Mouse (Mus musculus) retina, adult 2 months (tissue): ENCODE measurements around the gene Celf2.

Experiments
- DNase-seq: peaks from one replicate; pipeline ENCODE4 v3.0.0-alpha.2; 2012; ENCODE audit warnings: low read depth, low spot score

Gene Celf2

GRCm38 (mm10) chr2:6704342-6704741, 805.0 kb downstream of the Celf2 start:
- no peak for DNase-seq

- DNase-seq: no peak
Measured at GRCm38 (mm10) chr2:6696326-6696725, 813.0 kb downstream of the Celf2 start.

- no peak for DNase-seq
Measured at GRCm38 (mm10) chr2:6695353-6695951, 813.9 kb downstream of the Celf2 start.

- DNase-seq: no peak
Measured at GRCm38 (mm10) chr2:6689689-6690088, 819.7 kb downstream of the Celf2 start.

GRCm38 (mm10) chr2:6678231-6678630, 831.1 kb downstream of the Celf2 start:
- no peak for DNase-seq

- DNase-seq: no peak
Measured at GRCm38 (mm10) chr2:6677457-6677856, 831.9 kb downstream of the Celf2 start.

GRCm38 (mm10) chr2:6674401-6674800, 835.0 kb downstream of the Celf2 start:
- DNase-seq: no peak

GRCm38 (mm10) chr2:6673418-6673817, 835.9 kb downstream of the Celf2 start:
- no peak for DNase-seq

GRCm38 (mm10) chr2:6667611-6668010, 841.8 kb downstream of the Celf2 start:
- no peak for DNase-seq

- DNase-seq: no peak
Measured at GRCm38 (mm10) chr2:6659834-6660233, 849.5 kb downstream of the Celf2 start.

GRCm38 (mm10) chr2:6653719-6654118, 855.6 kb downstream of the Celf2 start:
- DNase-seq: no peak

- no peak for DNase-seq
Measured at GRCm38 (mm10) chr2:6651697-6652096, 857.7 kb downstream of the Celf2 start.

GRCm38 (mm10) chr2:6648877-6649276, 860.5 kb downstream of the Celf2 start:
- no peak for DNase-seq

- DNase-seq: no peak
Measured at GRCm38 (mm10) chr2:6647028-6647427, 862.3 kb downstream of the Celf2 start.

- no peak for DNase-seq
Measured at GRCm38 (mm10) chr2:6646325-6646724, 863.0 kb downstream of the Celf2 start.

- no peak for DNase-seq
Measured at GRCm38 (mm10) chr2:6642222-6642850, 867.0 kb downstream of the Celf2 start.

- DNase-seq: no peak
Measured at GRCm38 (mm10) chr2:6639370-6639769, 870.0 kb downstream of the Celf2 start.

GRCm38 (mm10) chr2:6637147-6637546, 872.2 kb downstream of the Celf2 start:
- no peak for DNase-seq

GRCm38 (mm10) chr2:6634899-6635298, 874.5 kb downstream of the Celf2 start:
- no peak for DNase-seq

- no peak for DNase-seq
Measured at GRCm38 (mm10) chr2:6633115-6633514, 876.2 kb downstream of the Celf2 start.

- no peak for DNase-seq
Measured at GRCm38 (mm10) chr2:6623802-6624201, 885.6 kb downstream of the Celf2 start.

- DNase-seq: no peak
Measured at GRCm38 (mm10) chr2:6622082-6622481, 887.3 kb downstream of the Celf2 start.

- DNase-seq: no peak
Measured at GRCm38 (mm10) chr2:6618856-6619255, 890.5 kb downstream of the Celf2 start.

GRCm38 (mm10) chr2:6618450-6618849, 890.9 kb downstream of the Celf2 start:
- no peak for DNase-seq
